Mouse (Mus musculus) cerebellum, adult 2 months (tissue): ENCODE data around the gene Mycbp2.

ENCODE experiments used
- CTCF ChIP-seq: fragments of 200-500 bp; IDR thresholded peaks from 2 replicates; pipeline ENCODE4 v1.5.1; 2011; ENCODE audit warnings: low read depth, mild to moderate bottlenecking, control low read depth, low read length, moderate library complexity, borderline replicate concordance; ENCODE audit not compliant: insufficient read depth
- POLR2A ChIP-seq: fragments of 200-500 bp; IDR thresholded peaks from 2 replicates; pipeline ENCODE4 v1.6.1; 2011; ENCODE audit warnings: low read length, control low read depth, borderline replicate concordance; ENCODE audit not compliant: insufficient read depth

GRCm38 (mm10) chr14:103070790-103071189 is 275.8 kb downstream of the Mycbp2 start:
- no peak for TF ChIP-seq CTCF
- TF ChIP-seq POLR2A, result no peak
